Mouse (Mus musculus): ENCODE results near the gene Ms4a4a.

Ms4a4a gene

GRCm38 (mm10) chr19:11435058-11435834, 59.9 kb downstream of the Ms4a4a start:
- DNase-seq, result no peak
